27 mouse cellular contexts compared by ENCODE assay signal in genomic region chr9:60719687-60720086, GRCm38 (mm10). TPM values are rescaled to one million over a fixed set of nuclear protein-coding genes. Genes with fewer than 3 reads are reported as not detected.
DNase-seq lines count a peak whose midpoint lies in the region; ATAC-seq and TF ChIP-seq lines count a peak whose summit lies in the region.
"Had no signal": no experiment of that assay in that cellular context is flagged by ENCODE, and none has a peak within 500 bp of the region (broad histone marks: within the 10 kb centered on the region; RNA-seq: fewer than 3 reads in every experiment).

No protein-coding gene starts in this region.

- H3K4me3 ChIP-seq in left cerebral cortex, adult 2 months, result no peak overlapping the region
- no peak overlapping the region for H3K4me3 ChIP-seq in hindbrain, embryonic 10.5 days
- H3K4me3 ChIP-seq: embryonic facial prominence, embryonic 10.5 days; embryonic facial prominence, embryonic 12.5 days; forebrain, embryonic 13.5 days; forebrain, embryonic 15.5 days had no signal

- TF ChIP-seq CTCF in left cerebral cortex, adult 2 months (IDR thresholded peaks at IDR 0.05), result no peak

- ATAC-seq in frontal cortex, adult (ENCODE audit: low TSS enrichment), result peak; percentile 45
- ATAC-seq: activated CD4-positive, CD25-positive, alpha-beta regulatory T cell, adult 4 months; CD4-positive, CD25-positive, alpha-beta regulatory T cell, adult 4 months; forebrain, embryonic 13.5 days; forebrain, embryonic 15.5 days; Patski had no signal

- no peaks in the 10 kb centered on the region for H3K36me3 ChIP-seq in hindbrain, embryonic 10.5 days
- H3K36me3 ChIP-seq: embryonic facial prominence, embryonic 10.5 days; embryonic facial prominence, embryonic 12.5 days; forebrain, embryonic 15.5 days; G1E had no signal

- no peaks in the 10 kb centered on the region for H3K4me1 ChIP-seq in hindbrain, embryonic 10.5 days (replicated peaks)
- H3K4me1 ChIP-seq: embryonic facial prominence, embryonic 12.5 days; forebrain, embryonic 13.5 days; forebrain, embryonic 15.5 days had no signal

- peaks cover 5% of the 10 kb centered on the region for H3K27me3 ChIP-seq in hindbrain, embryonic 10.5 days (ENCODE audit: insufficient read depth, poor library complexity, severe bottlenecking)
- H3K27me3 ChIP-seq: CH12.LX; embryonic facial prominence, embryonic 12.5 days; forebrain, embryonic 13.5 days; forebrain, embryonic 15.5 days; Patski had no signal

- H3K27ac ChIP-seq in left cerebral cortex, adult 2 months, result peak overlapping the region; percentile 61; the same call in 1 of the 2 replicates
- H3K27ac ChIP-seq in hindbrain, embryonic 10.5 days, result no peak overlapping the region
- H3K27ac ChIP-seq: embryonic facial prominence, embryonic 10.5 days; embryonic facial prominence, embryonic 12.5 days; forebrain, embryonic 13.5 days; forebrain, embryonic 15.5 days had no signal

- no peak for DNase-seq in frontal cortex, postnatal 14 days (ENCODE audit: low spot score in 2 of 2)
- DNase-seq in left cerebral cortex, adult 2 months (ENCODE audit: extremely low spot score in 1 of 2, low spot score in 2 of 2), result no peak
- no peak for DNase-seq in left cerebral cortex, postnatal 4 days
- peak; percentile 35 to 39 for DNase-seq in right cerebral cortex, adult 2 months (ENCODE audit: low spot score in 2 of 2)
- DNase-seq in right cerebral cortex, postnatal 4 days, result no peak
- DNase-seq in hindbrain, embryonic 10.5 days (ENCODE audit: low spot score), result no peak
- DNase-seq: adrenal gland, adult 8-10 months; adrenal gland, postnatal 14 days; adrenal gland, postnatal 36 days; B cell, adult 2 months; cerebellum, adult 11 months; cerebellum, adult 18-20 months; cerebellum, adult 8-10 months; cerebellum, adult 9-11 months; cerebellum, postnatal 14 days; cerebellum, postnatal 36 days had no signal

- intact Hi-C loops in left cerebral cortex, adult 2 months (cut with DNase I), result no loop called here
- intact Hi-C loops in left cerebral cortex, postnatal 4 days (cut with DNase I), result no loop called here

- no peaks in the 10 kb centered on the region for H3K9me3 ChIP-seq in hindbrain, embryonic 10.5 days
- H3K9me3 ChIP-seq: embryonic facial prominence, embryonic 10.5 days; embryonic facial prominence, embryonic 12.5 days; forebrain, embryonic 13.5 days; forebrain, embryonic 15.5 days; G1E had no signal

- WGBS in hindbrain, embryonic 10.5 days, result 92% methylated on average over 3 of the region's 3 CpGs

RNA-seq across cellular contexts. Expression of gene Larp6, which starts 6.9 kb away (rescaled TPM):
- total RNA-seq in left cerebral cortex, adult 2 months (2021), result 10 to 100 TPM; 37.8 to 39.0 TPM
- 10 to 100 TPM; 29.4 to 29.5 TPM for total RNA-seq in left cerebral cortex, postnatal 4 days (2021)
- polyA plus RNA-seq in hindbrain, embryonic 10.5 days (2016; fragmentation: Nextera tagmentation; extraction: Ambion mirVana), result 0.87 and 1.5 TPM in 2 replicates
- total RNA-seq: CH12.LX; common myeloid progenitor, adult 5-6 weeks; G1E had no signal
- polyA plus RNA-seq: activated CD4-positive, CD25-positive, alpha-beta regulatory T cell, adult 4 months; CD4-positive, CD25-positive, alpha-beta regulatory T cell, adult 4 months; G1E; Patski had no signal

RNA-seq across cellular contexts. Expression of gene Lrrc49, which starts 31.7 kb away (rescaled TPM):
- total RNA-seq in left cerebral cortex, adult 2 months (2021), result 10 to 100 TPM; 86.7 to 94.7 TPM
- total RNA-seq in left cerebral cortex, postnatal 4 days (2021), result 10 to 100 TPM; 86.6 to 86.9 TPM
- 24.8 and 38.6 TPM in 2 replicates for polyA plus RNA-seq in hindbrain, embryonic 10.5 days (2016; fragmentation: Nextera tagmentation; extraction: Ambion mirVana)

Comparison
In these comparisons a context has a peak if more than half of its experiments do, and no peak if none do; other contexts are left out.
1. DNase-seq: peak in right cerebral cortex, adult 2 months (2 of 2); none in frontal cortex, postnatal 14 days (0 of 2), left cerebral cortex, adult 2 months (0 of 2), left cerebral cortex, postnatal 4 days (single experiment), right cerebral cortex, postnatal 4 days (single experiment) and hindbrain, embryonic 10.5 days (single experiment).